Mouse (Mus musculus): ENCODE measurements at regions not wholly inside any gene's neighbourhood (a gene's known extent, or its start where the extent isn't known, plus 50 kb on each side); places are given as distances from the start of the nearest gene placed in this dataset.

- Histone ChIP-seq H3K27me3 (replicated peaks) (no peaks in the 10 kb centered on the region), H3K9ac (replicated peaks) (no peak overlapping the region), H3K4me3 (replicated peaks) (no peak overlapping the region), H3K36me3 (no peaks in the 10 kb centered on the region), H3K27ac (replicated peaks) (no peak overlapping the region), H3K9me3 (replicated peaks) (no peaks in the 10 kb centered on the region), H3K4me2 (no peak overlapping the region), H3K4me1 (no peaks in the 10 kb centered on the region)
- no peak for ATAC-seq (ENCODE audit: low FRiP score)
- WGBS = 93% methylated on average over 5 of the region's 5 CpGs
Observed at GRCm38 (mm10) chr8:116282341-116282740, 222.4 kb upstream of the Dynlrb2 start.

GRCm38 (mm10) chr8:116275014-116275413 is 229.8 kb upstream of the Dynlrb2 start:
- no peaks in the 10 kb centered on the region for H3K4me1 ChIP-seq
- 83% methylated on average over 4 of the region's 4 CpGs for WGBS
- no peak overlapping the region for H3K4me3 ChIP-seq (replicated peaks)
- H3K9me3 ChIP-seq (replicated peaks) = no peaks in the 10 kb centered on the region
- no peak overlapping the region for H3K27ac ChIP-seq (replicated peaks)
- no peaks in the 10 kb centered on the region for H3K36me3 ChIP-seq
- no peak for ATAC-seq (ENCODE audit: low FRiP score)
- H3K4me2 ChIP-seq = no peak overlapping the region
- no peak overlapping the region for H3K9ac ChIP-seq (replicated peaks)
- H3K27me3 ChIP-seq (replicated peaks) = no peaks in the 10 kb centered on the region

GRCm38 (mm10) chr8:116271238-116271637 is 233.5 kb upstream of the Dynlrb2 start:
- no peak for ATAC-seq (ENCODE audit: low FRiP score)
- H3K4me2 ChIP-seq = no peak overlapping the region
- H3K9ac ChIP-seq (replicated peaks) = no peak overlapping the region
- H3K4me3 ChIP-seq (replicated peaks) = no peak overlapping the region
- H3K9me3 ChIP-seq (replicated peaks) = no peaks in the 10 kb centered on the region
- peaks cover 4% of the 10 kb centered on the region; the same call in 1 of the 2 replicates for H3K4me1 ChIP-seq
- H3K27ac ChIP-seq (replicated peaks) = no peak overlapping the region
- WGBS = 95% methylated on average over 6 of the region's 6 CpGs
- H3K36me3 ChIP-seq = no peaks in the 10 kb centered on the region
- H3K27me3 ChIP-seq (replicated peaks) = no peaks in the 10 kb centered on the region

- Histone ChIP-seq H3K27ac (replicated peaks) (no peak overlapping the region), H3K9ac (replicated peaks) (no peak overlapping the region)
- no peak for ATAC-seq (ENCODE audit: low FRiP score)
Observed at GRCm38 (mm10) chr8:116269393-116269792, 235.4 kb upstream of the Dynlrb2 start.

GRCm38 (mm10) chr8:116268685-116269084 is 236.1 kb upstream of the Dynlrb2 start:
- H3K9me3 ChIP-seq (replicated peaks) = no peaks in the 10 kb centered on the region
- H3K27me3 ChIP-seq (replicated peaks) = no peaks in the 10 kb centered on the region
- no peak overlapping the region for H3K4me2 ChIP-seq
- 82% methylated on average over 2 of the region's 2 CpGs for WGBS
- H3K9ac ChIP-seq (replicated peaks) = no peak overlapping the region
- no peak overlapping the region for H3K4me3 ChIP-seq (replicated peaks)
- peaks cover 4% of the 10 kb centered on the region; the same call in 1 of the 2 replicates for H3K4me1 ChIP-seq
- no peak for ATAC-seq (ENCODE audit: low FRiP score)
- no peaks in the 10 kb centered on the region for H3K36me3 ChIP-seq
- no peak overlapping the region for H3K27ac ChIP-seq (replicated peaks)

More at GRCm38 (mm10) chr8:116269393-116269792, 235.4 kb upstream of the Dynlrb2 start:
- no peak overlapping the region for H3K4me2 ChIP-seq
- H3K36me3 ChIP-seq = no peaks in the 10 kb centered on the region
- H3K9me3 ChIP-seq (replicated peaks) = no peaks in the 10 kb centered on the region
- H3K27me3 ChIP-seq (replicated peaks) = no peaks in the 10 kb centered on the region
- H3K4me3 ChIP-seq (replicated peaks) = no peak overlapping the region
- peaks cover 4% of the 10 kb centered on the region; the same call in 1 of the 2 replicates for H3K4me1 ChIP-seq

GRCm38 (mm10) chr8:116268161-116268560 is 236.6 kb upstream of the Dynlrb2 start:
- WGBS = 57% methylated on average over 9 of the region's 9 CpGs
- Histone ChIP-seq H3K4me3 (replicated peaks) (no peak overlapping the region), H3K36me3 (no peaks in the 10 kb centered on the region), H3K27ac (replicated peaks) (no peak overlapping the region), H3K4me2 (no peak overlapping the region), H3K27me3 (replicated peaks) (no peaks in the 10 kb centered on the region), H3K4me1 (peaks cover 4% of the 10 kb centered on the region; the same call in 1 of the 2 replicates), H3K9ac (replicated peaks) (no peak overlapping the region), H3K9me3 (replicated peaks) (no peaks in the 10 kb centered on the region)
- ATAC-seq (ENCODE audit: low FRiP score) = no peak

GRCm38 (mm10) chr8:116267021-116267420 is 237.8 kb upstream of the Dynlrb2 start:
- H3K27ac ChIP-seq (replicated peaks) = no peak overlapping the region
- H3K9me3 ChIP-seq (replicated peaks) = no peaks in the 10 kb centered on the region
- H3K9ac ChIP-seq (replicated peaks) = no peak overlapping the region
- no peaks in the 10 kb centered on the region for H3K27me3 ChIP-seq (replicated peaks)
- peaks cover 4% of the 10 kb centered on the region; the same call in 1 of the 2 replicates for H3K4me1 ChIP-seq
- no peak overlapping the region for H3K4me2 ChIP-seq
- no peak for ATAC-seq (ENCODE audit: low FRiP score)
- H3K36me3 ChIP-seq = no peaks in the 10 kb centered on the region
- WGBS = 87% methylated on average over 4 of the region's 4 CpGs
- H3K4me3 ChIP-seq (replicated peaks) = no peak overlapping the region

GRCm38 (mm10) chr8:116265591-116265990 is 239.2 kb upstream of the Dynlrb2 start:
- no peaks in the 10 kb centered on the region for H3K27me3 ChIP-seq (replicated peaks)
- H3K27ac ChIP-seq (replicated peaks) = no peak overlapping the region
- 89% methylated on average over 3 of the region's 3 CpGs for WGBS
- H3K4me2 ChIP-seq = no peak overlapping the region
- no peaks in the 10 kb centered on the region for H3K9me3 ChIP-seq (replicated peaks)
- H3K4me3 ChIP-seq (replicated peaks) = no peak overlapping the region
- H3K9ac ChIP-seq (replicated peaks) = no peak overlapping the region
- H3K36me3 ChIP-seq = no peaks in the 10 kb centered on the region
- ATAC-seq (ENCODE audit: low FRiP score) = no peak
- H3K4me1 ChIP-seq = peaks cover 4% of the 10 kb centered on the region

- no peak overlapping the region for H3K9ac ChIP-seq (replicated peaks)
- no peaks in the 10 kb centered on the region for H3K9me3 ChIP-seq (replicated peaks)
- H3K27me3 ChIP-seq (replicated peaks) = no peaks in the 10 kb centered on the region
- no peaks in the 10 kb centered on the region for H3K36me3 ChIP-seq
- H3K27ac ChIP-seq (replicated peaks) = no peak overlapping the region
- ATAC-seq (ENCODE audit: low FRiP score) = no peak
- H3K4me1 ChIP-seq = peaks cover 4% of the 10 kb centered on the region
- WGBS = 93% methylated on average over 3 of the region's 3 CpGs
- H3K4me2 ChIP-seq = no peak overlapping the region
- no peak overlapping the region for H3K4me3 ChIP-seq (replicated peaks)
Observed at GRCm38 (mm10) chr8:116264078-116264477, 240.7 kb upstream of the Dynlrb2 start.

- 56% methylated on average over 2 of the region's 2 CpGs for WGBS
- H3K4me2 ChIP-seq = no peak overlapping the region
Observed at GRCm38 (mm10) chr8:116261286-116261685, 243.5 kb upstream of the Dynlrb2 start.

GRCm38 (mm10) chr8:116255398-116255797 is 249.4 kb upstream of the Dynlrb2 start:
- Histone ChIP-seq H3K9me3 (replicated peaks) (no peaks in the 10 kb centered on the region), H3K9ac (replicated peaks) (no peak overlapping the region), H3K4me3 (replicated peaks) (no peak overlapping the region), H3K27me3 (replicated peaks) (no peaks in the 10 kb centered on the region), H3K36me3 (no peaks in the 10 kb centered on the region), H3K4me1 (no peaks in the 10 kb centered on the region), H3K27ac (replicated peaks) (no peak overlapping the region), H3K4me2 (no peak overlapping the region)
- 76% methylated on average over 5 of the region's 5 CpGs for WGBS
- no peak for ATAC-seq (ENCODE audit: low FRiP score)

More at GRCm38 (mm10) chr8:116261286-116261685, 243.5 kb upstream of the Dynlrb2 start:
- Histone ChIP-seq H3K9me3 (replicated peaks) (no peaks in the 10 kb centered on the region), H3K27ac (replicated peaks) (no peak overlapping the region), H3K9ac (replicated peaks) (no peak overlapping the region), H3K27me3 (replicated peaks) (no peaks in the 10 kb centered on the region), H3K36me3 (no peaks in the 10 kb centered on the region), H3K4me1 (no peaks in the 10 kb centered on the region; the same call in 1 of the 2 replicates), H3K4me3 (replicated peaks) (no peak overlapping the region)
- ATAC-seq (ENCODE audit: low FRiP score) = no peak

- Histone ChIP-seq H3K36me3 (no peaks in the 10 kb centered on the region), H3K4me2 (no peak overlapping the region), H3K27ac (replicated peaks) (no peak overlapping the region), H3K9me3 (replicated peaks) (no peaks in the 10 kb centered on the region), H3K9ac (replicated peaks) (no peak overlapping the region), H3K4me3 (replicated peaks) (no peak overlapping the region), H3K4me1 (no peaks in the 10 kb centered on the region), H3K27me3 (replicated peaks) (no peaks in the 10 kb centered on the region)
- no peak for ATAC-seq (ENCODE audit: low FRiP score)
- WGBS = 70% methylated on average over 7 of the region's 7 CpGs
Observed at GRCm38 (mm10) chr8:116252455-116253216, 252.1 kb upstream of the Dynlrb2 start.

Measured in neural tube, embryonic 15.5 days (tissue).